Mouse (Mus musculus) spleen, adult 2 months (tissue): ENCODE data around the gene Sbk2.

Source experiments
- CTCF ChIP-seq: fragments of 200-500 bp; IDR thresholded peaks from 2 replicates; pipeline ENCODE4 v1.5.1; 2011; ENCODE audit warnings: mild to moderate bottlenecking, inconsistent platforms; ENCODE audit not compliant: insufficient read depth, insufficient read length, insufficient replicate concordance; ENCODE audit errors: extremely low read depth
- POLR2A ChIP-seq: fragments of 200-500 bp; IDR thresholded peaks from 2 replicates; pipeline ENCODE4 v1.6.1; 2011; ENCODE audit warnings: low read depth, low read length, inconsistent platforms

DNA sequence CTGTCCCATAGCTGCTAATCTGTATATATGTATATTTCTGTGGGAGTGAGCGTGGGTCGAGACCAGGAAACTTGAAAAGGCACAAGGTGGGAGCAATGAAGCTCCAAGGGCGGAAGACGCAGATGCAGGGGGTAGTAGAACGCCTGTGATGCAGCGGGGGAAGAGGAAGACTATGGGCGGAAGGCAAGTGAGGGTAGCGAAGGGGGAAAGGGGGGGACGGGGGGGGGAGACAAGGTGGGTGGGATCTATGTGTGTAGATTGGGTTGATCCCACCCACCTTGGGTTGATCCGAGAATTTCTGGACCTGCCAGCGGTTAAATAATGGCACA lies 63.7 kb downstream of the Sbk2 start:
- TF ChIP-seq POLR2A (no peak), CTCF (no peak)
